Mouse (Mus musculus) lung, postnatal 0 days (tissue): Measurements from ENCODE around the gene Gtf2a1l.

Source experiments
- CTCF ChIP-seq: IDR thresholded peaks from 2 replicates; pipeline ENCODE4 v1.5.1; 2016; ENCODE audit warnings: antibody characterized with exemption, mild to moderate bottlenecking
- EP300 ChIP-seq: IDR thresholded peaks from 2 replicates; pipeline ENCODE4 v1.6.1; 2016; ENCODE audit warnings: antibody characterized with exemption, mild to moderate bottlenecking, control low read depth

DNA sequence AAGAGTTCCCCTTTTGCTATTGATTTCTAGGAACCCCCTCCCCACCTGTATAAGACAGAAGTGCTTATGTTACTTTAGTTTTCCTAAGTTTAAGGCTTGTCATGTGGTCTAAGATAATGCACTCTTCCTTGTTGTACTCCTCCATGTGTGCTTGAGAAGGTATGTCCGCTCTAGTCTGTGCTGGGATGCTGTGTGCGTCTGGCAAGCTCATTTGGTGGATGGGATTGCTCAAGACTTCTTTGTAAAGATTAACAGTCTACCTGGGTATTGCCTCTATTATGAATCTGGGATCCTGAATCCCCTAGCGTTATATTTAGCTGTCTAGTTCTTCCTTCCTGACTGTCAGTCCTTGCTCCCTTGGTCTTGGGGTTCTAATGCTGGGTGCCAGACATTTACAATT is 35.8 kb upstream of the Gtf2a1l start:
- TF ChIP-seq CTCF (no peak), EP300 (no peak)
